Mouse (Mus musculus) bone marrow, adult 2 months (tissue): ENCODE data around the gene Hmox2.

ENCODE experiments used
- CTCF ChIP-seq: fragments of 200-500 bp; IDR thresholded peaks from 2 replicates; pipeline ENCODE4 v1.5.1; 2011; ENCODE audit warnings: low read length, control low read depth; ENCODE audit not compliant: control insufficient read depth, insufficient read depth
- POLR2A ChIP-seq: fragments of 200-500 bp; IDR thresholded peaks from 2 replicates; pipeline ENCODE4 v1.6.1; 2011; ENCODE audit warnings: low read depth, mild to moderate bottlenecking, control low read depth, low read length, borderline replicate concordance; ENCODE audit not compliant: control insufficient read depth

- no peak for TF ChIP-seq CTCF
- TF ChIP-seq POLR2A, result no peak
These were observed 42.6 kb downstream of the Hmox2 start for GRCm38 (mm10) chr16:4768719-4769118.
